Mouse (Mus musculus): ENCODE measurements at regions not wholly inside any gene's neighbourhood (a gene's known extent, or its start where the extent isn't known, plus 50 kb on each side); places are given as distances from the start of the nearest gene placed in this dataset.

DNA sequence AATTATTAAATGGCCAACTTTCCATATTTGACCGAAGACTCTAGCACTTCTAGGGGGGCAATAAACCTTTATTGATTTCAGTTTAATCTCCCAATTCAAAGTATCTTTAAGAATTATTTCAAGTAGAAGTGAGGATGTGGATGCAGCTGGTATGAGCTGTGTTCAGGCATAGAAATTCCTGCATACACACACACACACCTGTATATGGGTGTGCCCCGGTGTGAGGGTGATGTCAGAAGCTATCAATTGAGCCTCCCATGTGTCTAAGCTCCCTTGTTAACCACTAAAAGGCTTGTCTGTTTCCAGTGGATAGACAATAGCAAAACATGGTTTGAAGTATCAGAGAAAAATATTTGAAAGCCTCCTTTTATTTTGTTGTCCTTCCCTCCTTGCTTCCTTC, 114.3 kb downstream of the Foxa2 start:
- H3K27ac ChIP-seq (ENCODE audit: low read length) = no peak overlapping the region
- no peak for ATAC-seq (replicated peaks; ENCODE audit: extremely low read depth, insufficient read depth, low FRiP score)
- 82% methylated on average over 2 of the region's 2 CpGs for WGBS
- H3K36me3 ChIP-seq (ENCODE audit: control insufficient read depth, insufficient read depth) = no peaks in the 10 kb centered on the region
- no peaks in the 10 kb centered on the region for H3K4me1 ChIP-seq (ENCODE audit: control insufficient read depth, insufficient read depth, low read length)
- no peak overlapping the region for H3K4me3 ChIP-seq (ENCODE audit: low read length)
- no peaks in the 10 kb centered on the region; the same call in 1 of the 2 replicates for H3K9me3 ChIP-seq (replicated peaks; ENCODE audit: control insufficient read depth, low read length)
- H3K27me3 ChIP-seq (ENCODE audit: control insufficient read depth, insufficient read depth, low read length) = no peaks in the 10 kb centered on the region
- H3K9ac ChIP-seq (ENCODE audit: low read length) = no peak overlapping the region
- H3K4me2 ChIP-seq (ENCODE audit: low read depth, low read length) = no peak overlapping the region

DNA sequence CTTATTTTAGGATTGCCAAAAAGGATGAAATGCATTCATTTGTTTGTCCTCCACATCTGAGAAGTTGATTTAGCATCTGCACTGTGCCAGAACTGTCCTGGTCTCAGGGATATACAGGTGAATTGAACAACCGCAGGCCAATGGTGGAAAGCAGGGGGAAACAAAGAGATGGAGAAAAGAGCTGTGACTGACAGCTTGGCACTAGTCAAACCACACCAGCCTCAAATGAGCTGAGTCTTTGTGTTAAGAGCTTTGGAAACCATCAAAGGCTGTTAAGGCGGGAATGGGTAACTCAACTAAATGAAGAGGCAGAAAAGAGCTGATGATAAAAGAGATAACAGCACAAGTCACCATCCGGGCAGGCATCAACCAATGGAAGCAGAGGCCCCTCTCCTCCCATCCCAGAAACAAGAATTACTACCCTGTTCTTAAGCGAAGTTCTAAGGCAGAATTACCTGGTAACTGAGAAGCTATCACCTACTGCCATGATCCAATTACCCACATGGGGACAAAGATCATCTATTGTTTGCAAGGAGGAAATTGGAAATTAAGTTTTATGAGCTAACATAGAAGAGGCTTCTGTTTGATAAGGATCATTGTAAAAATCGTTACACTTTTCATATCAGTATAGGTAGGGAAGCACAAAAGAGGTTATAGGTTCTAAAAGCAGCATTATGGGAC, 117.6 kb downstream of the Foxa2 start:
- H3K36me3 ChIP-seq (ENCODE audit: control insufficient read depth, insufficient read depth) = no peaks in the 10 kb centered on the region
- ATAC-seq (replicated peaks; ENCODE audit: extremely low read depth, insufficient read depth, low FRiP score) = no peak
- H3K4me2 ChIP-seq (ENCODE audit: low read depth, low read length) = no peak overlapping the region
- H3K9me3 ChIP-seq (replicated peaks; ENCODE audit: control insufficient read depth, low read length) = no peaks in the 10 kb centered on the region
- WGBS = 62% methylated on average over 5 of the region's 5 CpGs
- no peak overlapping the region for H3K4me3 ChIP-seq (ENCODE audit: low read length)
- H3K4me1 ChIP-seq (ENCODE audit: control insufficient read depth, insufficient read depth, low read length) = no peaks in the 10 kb centered on the region
- H3K27ac ChIP-seq (ENCODE audit: low read length) = no peak overlapping the region
- H3K27me3 ChIP-seq (ENCODE audit: control insufficient read depth, insufficient read depth, low read length) = no peaks in the 10 kb centered on the region
- H3K9ac ChIP-seq (ENCODE audit: low read length) = no peak overlapping the region

DNA sequence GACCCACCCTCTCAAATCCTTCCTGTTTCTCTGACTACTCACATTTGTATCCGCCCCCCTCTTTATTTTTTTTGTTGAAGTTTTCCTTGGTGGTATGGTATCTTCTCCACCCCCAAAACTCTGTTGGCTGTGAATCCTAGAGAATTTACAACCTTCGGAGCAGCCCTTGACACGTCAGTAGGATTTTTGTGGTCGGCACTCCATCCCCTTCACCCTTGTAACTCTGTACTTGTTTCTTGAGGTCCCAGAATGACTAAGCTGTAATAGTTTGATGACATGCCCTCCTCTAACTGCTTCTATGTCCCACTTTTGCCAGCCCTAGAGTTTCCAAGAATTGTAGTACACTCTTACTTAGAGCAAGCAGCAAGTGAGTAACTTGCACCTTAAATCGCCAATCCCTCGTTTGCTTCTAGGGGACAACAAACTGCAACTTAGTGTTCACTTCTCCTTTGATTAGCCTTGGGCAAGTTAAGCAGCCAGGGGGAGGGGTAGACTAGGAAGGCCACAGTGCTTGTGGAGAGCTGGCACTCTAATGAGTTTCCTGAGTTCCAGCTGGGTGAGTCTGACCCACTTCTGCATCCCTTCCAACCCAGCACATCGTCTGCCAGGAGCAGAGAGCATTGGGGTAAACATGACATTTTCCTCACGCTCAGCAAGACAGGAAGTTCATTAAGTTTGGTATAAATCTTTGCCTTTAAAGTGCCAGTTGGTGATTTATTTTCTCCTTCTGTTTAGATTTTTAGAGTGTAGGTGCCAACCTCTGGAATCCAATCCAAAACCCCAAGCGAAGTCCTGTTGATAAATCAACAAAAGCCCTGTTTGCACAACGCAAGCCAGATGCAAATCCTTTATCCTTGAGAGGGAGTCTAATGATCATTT, 118.7 kb downstream of the Foxa2 start:
- Histone ChIP-seq H3K4me3 (ENCODE audit: low read length) (no peak overlapping the region), H3K27me3 (ENCODE audit: control insufficient read depth, insufficient read depth, low read length) (no peaks in the 10 kb centered on the region), H3K9ac (ENCODE audit: low read length) (no peak overlapping the region), H3K27ac (ENCODE audit: low read length) (no peak overlapping the region), H3K4me2 (ENCODE audit: low read depth, low read length) (no peak overlapping the region), H3K36me3 (ENCODE audit: control insufficient read depth, insufficient read depth) (no peaks in the 10 kb centered on the region), H3K4me1 (ENCODE audit: control insufficient read depth, insufficient read depth, low read length) (no peaks in the 10 kb centered on the region), H3K9me3 (replicated peaks; ENCODE audit: control insufficient read depth, low read length) (no peaks in the 10 kb centered on the region)
- no peak for ATAC-seq (replicated peaks; ENCODE audit: extremely low read depth, insufficient read depth, low FRiP score)
- WGBS = 54% methylated on average over 10 of the region's 10 CpGs

GRCm38 (mm10) chr2:147926861-147927260, 119.9 kb downstream of the Foxa2 start:
- H3K27ac ChIP-seq (ENCODE audit: low read length) = no peak overlapping the region
- no peaks in the 10 kb centered on the region for H3K4me1 ChIP-seq (ENCODE audit: control insufficient read depth, insufficient read depth, low read length)
- no peak for ATAC-seq (replicated peaks; ENCODE audit: extremely low read depth, insufficient read depth, low FRiP score)
- no peaks in the 10 kb centered on the region for H3K27me3 ChIP-seq (ENCODE audit: control insufficient read depth, insufficient read depth, low read length)
- 70% methylated on average over 3 of the region's 3 CpGs for WGBS
- H3K36me3 ChIP-seq (ENCODE audit: control insufficient read depth, insufficient read depth) = no peaks in the 10 kb centered on the region
- no peak overlapping the region for H3K9ac ChIP-seq (ENCODE audit: low read length)
- H3K4me2 ChIP-seq (ENCODE audit: low read depth, low read length) = no peak overlapping the region
- no peaks in the 10 kb centered on the region for H3K9me3 ChIP-seq (replicated peaks; ENCODE audit: control insufficient read depth, low read length)
- H3K4me3 ChIP-seq (ENCODE audit: low read length) = no peak overlapping the region

GRCm38 (mm10) chr2:147907341-147907740, 139.4 kb downstream of the Foxa2 start:
- H3K9me3 ChIP-seq (replicated peaks; ENCODE audit: control insufficient read depth, low read length) = no peaks in the 10 kb centered on the region
- 71% methylated on average over 6 of the region's 6 CpGs for WGBS
- H3K27me3 ChIP-seq (ENCODE audit: control insufficient read depth, insufficient read depth, low read length) = no peaks in the 10 kb centered on the region
- no peak overlapping the region for H3K4me2 ChIP-seq (ENCODE audit: low read depth, low read length)
- no peak overlapping the region for H3K9ac ChIP-seq (ENCODE audit: low read length)
- H3K4me1 ChIP-seq (ENCODE audit: control insufficient read depth, insufficient read depth, low read length) = no peaks in the 10 kb centered on the region
- no peaks in the 10 kb centered on the region for H3K36me3 ChIP-seq (ENCODE audit: control insufficient read depth, insufficient read depth)
- no peak for ATAC-seq (replicated peaks; ENCODE audit: extremely low read depth, insufficient read depth, low FRiP score)
- no peak overlapping the region for H3K27ac ChIP-seq (ENCODE audit: low read length)
- no peak overlapping the region for H3K4me3 ChIP-seq (ENCODE audit: low read length)

DNA sequence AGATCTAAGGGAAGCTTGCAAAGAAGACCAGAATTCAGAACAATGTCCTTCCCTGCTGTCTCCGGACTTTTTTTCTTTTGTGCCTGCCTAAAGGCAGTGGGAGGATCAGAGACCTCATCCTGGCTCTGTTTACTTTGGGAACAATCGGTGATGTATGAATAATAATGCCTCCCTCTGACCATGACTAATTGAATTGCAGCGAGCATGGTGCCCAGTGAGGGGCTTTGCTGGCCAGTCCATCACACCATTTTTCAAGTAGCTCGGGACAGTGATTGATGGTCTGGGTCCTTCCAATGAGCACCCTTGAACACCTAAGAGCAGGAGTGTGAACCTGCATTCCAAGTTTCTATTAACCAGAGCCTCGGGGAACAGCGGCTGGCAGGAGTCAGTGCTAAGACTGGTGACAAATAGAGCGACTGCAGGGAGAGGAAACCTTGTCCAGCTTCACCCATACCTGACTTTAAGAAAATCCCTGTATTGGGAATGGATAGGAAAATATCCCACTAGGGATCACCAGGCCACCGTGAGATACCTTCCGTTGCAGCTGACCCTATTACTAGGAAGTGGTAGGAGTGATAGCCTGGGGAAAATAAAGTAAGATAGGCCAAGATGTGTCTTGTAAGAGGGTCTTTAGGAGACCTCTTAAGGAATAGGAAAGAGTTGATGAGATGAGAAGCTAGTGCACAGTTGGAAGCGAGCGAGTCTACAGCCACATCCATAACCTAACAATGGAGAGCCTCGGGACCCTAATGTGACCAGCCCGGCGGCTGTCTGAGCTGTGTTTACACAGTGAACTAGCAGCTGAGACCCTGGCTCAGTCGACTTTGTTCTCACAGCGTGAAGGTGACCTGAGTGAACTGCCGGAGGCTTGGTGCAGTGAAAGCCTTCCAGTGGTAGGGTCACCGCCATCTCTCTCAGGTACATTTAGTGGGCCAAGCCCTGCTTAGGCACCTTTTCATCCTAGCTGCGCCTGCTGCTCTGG, 140.7 kb downstream of the Foxa2 start:
- H3K4me3 ChIP-seq (ENCODE audit: low read length) = no peak overlapping the region

DNA sequence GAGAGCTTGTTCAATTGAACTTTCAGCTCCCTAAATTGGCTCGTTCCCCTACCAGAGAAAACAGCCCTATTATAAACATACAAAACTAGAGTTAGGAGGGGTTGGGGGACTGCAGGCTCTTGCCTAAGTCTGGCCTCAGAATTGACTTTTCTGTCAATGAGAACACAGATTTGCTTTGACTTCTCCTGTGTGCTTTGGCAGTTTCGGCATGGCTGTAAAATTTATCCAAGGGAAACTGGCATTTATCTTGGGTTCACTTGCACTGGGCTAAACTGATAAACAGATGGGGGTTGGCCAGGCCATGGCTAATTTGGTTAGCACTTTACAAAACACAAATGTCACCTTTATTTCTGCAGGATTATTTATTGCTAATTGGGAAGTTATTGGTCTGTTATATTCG, 141.7 kb downstream of the Foxa2 start:
- Histone ChIP-seq H3K27me3 (ENCODE audit: control insufficient read depth, insufficient read depth, low read length) (no peaks in the 10 kb centered on the region), H3K9ac (ENCODE audit: low read length) (no peak overlapping the region), H3K4me1 (ENCODE audit: control insufficient read depth, insufficient read depth, low read length) (no peaks in the 10 kb centered on the region), H3K36me3 (ENCODE audit: control insufficient read depth, insufficient read depth) (no peaks in the 10 kb centered on the region), H3K4me2 (ENCODE audit: low read depth, low read length) (no peak overlapping the region), H3K4me3 (ENCODE audit: low read length) (no peak overlapping the region), H3K27ac (ENCODE audit: low read length) (no peak overlapping the region), H3K9me3 (replicated peaks; ENCODE audit: control insufficient read depth, low read length) (no peaks in the 10 kb centered on the region)
- WGBS = 56% methylated on average over 3 of the region's 3 CpGs
- ATAC-seq (replicated peaks; ENCODE audit: extremely low read depth, insufficient read depth, low FRiP score) = no peak

More for the DNA sequence above, 140.7 kb downstream of the Foxa2 start:
- H3K27ac ChIP-seq (ENCODE audit: low read length) = no peak overlapping the region
- no peaks in the 10 kb centered on the region for H3K27me3 ChIP-seq (ENCODE audit: control insufficient read depth, insufficient read depth, low read length)
- WGBS = 40% methylated on average over 19 of the region's 19 CpGs
- no peak for ATAC-seq (replicated peaks; ENCODE audit: extremely low read depth, insufficient read depth, low FRiP score)
- no peaks in the 10 kb centered on the region for H3K4me1 ChIP-seq (ENCODE audit: control insufficient read depth, insufficient read depth, low read length)
- no peaks in the 10 kb centered on the region for H3K9me3 ChIP-seq (replicated peaks; ENCODE audit: control insufficient read depth, low read length)
- H3K9ac ChIP-seq (ENCODE audit: low read length) = no peak overlapping the region
- H3K4me2 ChIP-seq (ENCODE audit: low read depth, low read length) = no peak overlapping the region
- H3K36me3 ChIP-seq (ENCODE audit: control insufficient read depth, insufficient read depth) = no peaks in the 10 kb centered on the region

- 85% methylated on average over 1 of the region's 1 CpGs for WGBS
- no peak overlapping the region for H3K4me2 ChIP-seq (ENCODE audit: low read depth, low read length)
- no peak overlapping the region for H3K27ac ChIP-seq (ENCODE audit: low read length)
- ATAC-seq (replicated peaks; ENCODE audit: extremely low read depth, insufficient read depth, low FRiP score) = no peak
- H3K9me3 ChIP-seq (replicated peaks; ENCODE audit: control insufficient read depth, low read length) = no peaks in the 10 kb centered on the region
- H3K4me3 ChIP-seq (ENCODE audit: low read length) = no peak overlapping the region
- no peak overlapping the region for H3K9ac ChIP-seq (ENCODE audit: low read length)
- H3K27me3 ChIP-seq (ENCODE audit: control insufficient read depth, insufficient read depth, low read length) = no peaks in the 10 kb centered on the region
- no peaks in the 10 kb centered on the region for H3K36me3 ChIP-seq (ENCODE audit: control insufficient read depth, insufficient read depth)
- H3K4me1 ChIP-seq (ENCODE audit: control insufficient read depth, insufficient read depth, low read length) = no peaks in the 10 kb centered on the region
These were observed 147.5 kb downstream of the Foxa2 start for GRCm38 (mm10) chr2:147899236-147899635.

Measured in heart, embryonic 16.5 days (tissue).